In genomic region chr8:70129309-70129952, GRCm38 (mm10) we compare ENCODE assay signal across 10 mouse cellular contexts. TPM values are rescaled to one million over a fixed set of nuclear protein-coding genes. Genes with fewer than 3 reads are reported as not detected.
A peak's percentile ranks its signal among the peaks of the same experiment; 100 is the strongest.
DNase-seq lines count a peak whose midpoint lies in the region; ATAC-seq and TF ChIP-seq lines count a peak whose summit lies in the region.
"Had no signal": no experiment of that assay in that cellular context is flagged by ENCODE, and none has a peak within 500 bp of the region (broad histone marks: within the 10 kb centered on the region; RNA-seq: fewer than 3 reads in every experiment).

No protein-coding gene starts in this region.

- TF ChIP-seq CTCF in kidney, adult 2 months (conservative IDR thresholded peaks at IDR 0.05; ENCODE audit: insufficient read depth, insufficient read length, low read depth, low read length) = no peak
- TF ChIP-seq CTCF in intestine, postnatal 0 days (IDR thresholded peaks at IDR 0.05; ENCODE audit: low read depth) = no peak
- TF ChIP-seq CTCF in lung, postnatal 0 days (IDR thresholded peaks at IDR 0.05) = no peak

- ATAC-seq in kidney, embryonic 15.5 days (replicated peaks; ENCODE audit: low FRiP score) = no peak
- 0 out of 2 replicates have a peak, but pooled peaks have one; percentile 26 for ATAC-seq in intestine, postnatal 0 days
- peak; percentile 51 for ATAC-seq in lung, postnatal 0 days
- ATAC-seq in monocyte, adult 5-6 weeks (replicated peaks; ENCODE audit: insufficient number of reproducible peaks, low FRiP score, low TSS enrichment, poor library complexity, severe bottlenecking) = no peak

- no peak overlapping the region for H3K9ac ChIP-seq in kidney, embryonic 15.5 days
- no peak overlapping the region for H3K9ac ChIP-seq in intestine, postnatal 0 days (ENCODE audit: low read depth, low read length)
- no peak overlapping the region for H3K9ac ChIP-seq in lung, postnatal 0 days (replicated peaks; ENCODE audit: low read depth)

- no peak overlapping the region for H3K4me2 ChIP-seq in kidney, embryonic 15.5 days
- H3K4me2 ChIP-seq in intestine, postnatal 0 days (replicated peaks; ENCODE audit: low read depth) = no peak overlapping the region
- no peak overlapping the region for H3K4me2 ChIP-seq in lung, postnatal 0 days (replicated peaks; ENCODE audit: low read depth, low read length)
- H3K4me2 ChIP-seq: limb, embryonic 12.5 days had no signal

- H3K27me3 ChIP-seq in kidney, adult 2 months (replicated peaks; ENCODE audit: control insufficient read depth, insufficient read depth, low read length) = no peaks in the 10 kb centered on the region
- peaks cover 9% of the 10 kb centered on the region for H3K27me3 ChIP-seq in kidney, embryonic 15.5 days
- no peaks in the 10 kb centered on the region for H3K27me3 ChIP-seq in intestine, postnatal 0 days (replicated peaks; ENCODE audit: control insufficient read depth, insufficient read depth, low read length)
- H3K27me3 ChIP-seq in lung, postnatal 0 days (replicated peaks; ENCODE audit: insufficient read depth, low read length) = no peaks in the 10 kb centered on the region

- TF ChIP-seq EP300 in lung, postnatal 0 days (IDR thresholded peaks at IDR 0.05) = no peak

- peaks cover 9% of the 10 kb centered on the region; the same call in 1 of the 2 replicates for H3K4me1 ChIP-seq in kidney, adult 2 months (ENCODE audit: control insufficient read depth, insufficient read depth, low read length)
- H3K4me1 ChIP-seq in kidney, embryonic 15.5 days = peaks cover 22% of the 10 kb centered on the region
- H3K4me1 ChIP-seq in intestine, postnatal 0 days (replicated peaks; ENCODE audit: control insufficient read depth, insufficient read depth, low read length) = 0 out of 2 replicates have a peak, but pooled peaks cover 4% of the 10 kb centered on the region
- H3K4me1 ChIP-seq in lung, postnatal 0 days (ENCODE audit: insufficient read depth, low read depth, low read length) = no peaks in the 10 kb centered on the region

- no peaks in the 10 kb centered on the region for H3K36me3 ChIP-seq in kidney, adult 2 months (ENCODE audit: control insufficient read depth, insufficient read depth, low read length)
- peaks cover 22% of the 10 kb centered on the region for H3K36me3 ChIP-seq in kidney, embryonic 15.5 days
- H3K36me3 ChIP-seq in intestine, postnatal 0 days (ENCODE audit: control insufficient read depth, insufficient read depth) = peaks cover 13% of the 10 kb centered on the region; the same call in 1 of the 2 replicates
- H3K36me3 ChIP-seq in lung, postnatal 0 days (ENCODE audit: insufficient read depth, low read length) = no peaks in the 10 kb centered on the region

- DNase-seq in kidney, adult 2 months = peak; percentile 75
- DNase-seq in adrenal gland, postnatal 14 days = peak; percentile 64
- DNase-seq in frontal cortex, postnatal 10 days (ENCODE audit: low spot score in 2 of 2) = peak; percentile 76 to 86
- peak; percentile 59 for DNase-seq in lung, postnatal 0 days (ENCODE audit: low spot score)
- DNase-seq in thymus, adult 18-20 months = no peak

- WGBS in kidney, adult 2 months = 47% methylated on average over 9 of the region's 9 CpGs
- WGBS in kidney, embryonic 15.5 days = 55% methylated on average over 9 of the region's 9 CpGs
- WGBS in intestine, postnatal 0 days = 58% methylated on average over 9 of the region's 9 CpGs
- WGBS in lung, postnatal 0 days = 47% methylated on average over 9 of the region's 9 CpGs

- H3K27ac ChIP-seq in kidney, adult 2 months (ENCODE audit: insufficient read depth, low read depth, low read length) = no peak overlapping the region
- no peak overlapping the region for H3K27ac ChIP-seq in kidney, embryonic 15.5 days
- H3K27ac ChIP-seq in intestine, postnatal 0 days (ENCODE audit: low read depth, low read length) = peak overlapping the region; percentile 66
- peak overlapping the region; percentile 35; the same call in 1 of the 2 replicates for H3K27ac ChIP-seq in lung, postnatal 0 days (ENCODE audit: low read length)
- H3K27ac ChIP-seq: limb, embryonic 12.5 days had no signal

- no peak for TF ChIP-seq POLR2A in kidney, adult 2 months (IDR thresholded peaks at IDR 0.05; ENCODE audit: low read depth, low read length)

- no peaks in the 10 kb centered on the region for H3K9me3 ChIP-seq in kidney, embryonic 15.5 days (replicated peaks)
- no peaks in the 10 kb centered on the region for H3K9me3 ChIP-seq in intestine, postnatal 0 days (ENCODE audit: control insufficient read depth)
- H3K9me3 ChIP-seq in lung, postnatal 0 days (ENCODE audit: low read length) = no peaks in the 10 kb centered on the region
- H3K9me3 ChIP-seq: limb, embryonic 12.5 days had no signal

- H3K4me3 ChIP-seq in kidney, adult 2 months (ENCODE audit: insufficient read depth, low read depth, low read length) = no peak overlapping the region
- no peak overlapping the region for H3K4me3 ChIP-seq in kidney, embryonic 15.5 days (replicated peaks)
- H3K4me3 ChIP-seq in intestine, postnatal 0 days (ENCODE audit: low read depth, low read length) = no peak overlapping the region
- H3K4me3 ChIP-seq in lung, postnatal 0 days (ENCODE audit: low read depth, low read length) = no peak overlapping the region
- H3K4me3 ChIP-seq: limb, embryonic 12.5 days had no signal

RNA-seq across cellular contexts. Expression of gene Nr2c2ap, which starts 1.7 kb away (rescaled TPM):
- 13.8 and 14.8 TPM in 2 replicates for polyA plus RNA-seq in kidney, adult 2 months (2012; rRNA removed)
- 31.4 and 34.8 TPM in 2 replicates for polyA plus RNA-seq in kidney, embryonic 15.5 days (2015; fragmentation: Nextera tagmentation; extraction: Ambion mirVana)
- total RNA-seq in adrenal gland, postnatal 14 days (2021) = 15.0 and 18.4 TPM in 2 replicates
- 44.0 and 44.1 TPM in 2 replicates for polyA plus RNA-seq in intestine, postnatal 0 days (2015; fragmentation: Nextera tagmentation; extraction: Ambion mirVana)
- polyA plus RNA-seq in lung, postnatal 0 days (2015; fragmentation: Nextera tagmentation; extraction: Ambion mirVana) = 27.8 and 32.0 TPM in 2 replicates
- 6.0 to 12.0 TPM (median 11.1 TPM) in 3 replicates for total RNA-seq in monocyte, adult 5-6 weeks (2017)

RNA-seq across cellular contexts. Expression of gene Ncan, which starts 8.8 kb away (rescaled TPM):
- polyA plus RNA-seq in kidney, adult 2 months (2012; rRNA removed) = 0.04 and 0.06 TPM in 2 replicates
- 0.32 and 0.64 TPM in 2 replicates for polyA plus RNA-seq in kidney, embryonic 15.5 days (2015; fragmentation: Nextera tagmentation; extraction: Ambion mirVana)
- total RNA-seq in adrenal gland, postnatal 14 days (2021) = 0.41 and 0.67 TPM in 2 replicates
- 0.31 and 0.39 TPM in 2 replicates for polyA plus RNA-seq in intestine, postnatal 0 days (2015; fragmentation: Nextera tagmentation; extraction: Ambion mirVana)
- polyA plus RNA-seq in lung, postnatal 0 days (2015; fragmentation: Nextera tagmentation; extraction: Ambion mirVana) = 0.05 and 0.06 TPM in 2 replicates
- total RNA-seq in monocyte, adult 5-6 weeks (2017) = not detected in 3 replicates

RNA-seq across cellular contexts. Expression of gene Rfxank, which starts 9.5 kb away (rescaled TPM):
- polyA plus RNA-seq in kidney, adult 2 months (2012; rRNA removed) = 29.9 and 31.9 TPM in 2 replicates
- polyA plus RNA-seq in kidney, embryonic 15.5 days (2015; fragmentation: Nextera tagmentation; extraction: Ambion mirVana) = 18.3 and 22.7 TPM in 2 replicates
- 16.9 and 18.8 TPM in 2 replicates for total RNA-seq in adrenal gland, postnatal 14 days (2021)
- 11.1 and 11.2 TPM in 2 replicates for polyA plus RNA-seq in intestine, postnatal 0 days (2015; fragmentation: Nextera tagmentation; extraction: Ambion mirVana)
- polyA plus RNA-seq in lung, postnatal 0 days (2015; fragmentation: Nextera tagmentation; extraction: Ambion mirVana) = 11.9 and 12.7 TPM in 2 replicates
- total RNA-seq in monocyte, adult 5-6 weeks (2017) = 12.5 to 17.9 TPM (median 17.8 TPM) in 3 replicates

RNA-seq across cellular contexts. Expression of gene Borcs8, which starts 9.9 kb away (rescaled TPM):
- 107 and 111 TPM in 2 replicates for polyA plus RNA-seq in kidney, adult 2 months (2012; rRNA removed)
- polyA plus RNA-seq in kidney, embryonic 15.5 days (2015; fragmentation: Nextera tagmentation; extraction: Ambion mirVana) = 45.0 and 47.8 TPM in 2 replicates
- 49.2 and 50.5 TPM in 2 replicates for total RNA-seq in adrenal gland, postnatal 14 days (2021)
- polyA plus RNA-seq in intestine, postnatal 0 days (2015; fragmentation: Nextera tagmentation; extraction: Ambion mirVana) = 29.2 and 32.5 TPM in 2 replicates
- polyA plus RNA-seq in lung, postnatal 0 days (2015; fragmentation: Nextera tagmentation; extraction: Ambion mirVana) = 33.4 and 34.2 TPM in 2 replicates
- total RNA-seq in monocyte, adult 5-6 weeks (2017) = 60.6 to 63.2 TPM (median 61.3 TPM) in 3 replicates

RNA-seq across cellular contexts. Expression of gene Mef2b, which starts 10.1 kb away (rescaled TPM):
- polyA plus RNA-seq in kidney, adult 2 months (2012; rRNA removed) = 0.10 and 0.16 TPM in 2 replicates
- polyA plus RNA-seq in kidney, embryonic 15.5 days (2015; fragmentation: Nextera tagmentation; extraction: Ambion mirVana) = 0.17 and 0.29 TPM in 2 replicates
- total RNA-seq in adrenal gland, postnatal 14 days (2021) = 0.41 and 0.56 TPM in 2 replicates
- 0.12 TPM in 1 of 2 replicates, not detected in the other for polyA plus RNA-seq in intestine, postnatal 0 days (2015; fragmentation: Nextera tagmentation; extraction: Ambion mirVana)
- 0.11 and 0.29 TPM in 2 replicates for polyA plus RNA-seq in lung, postnatal 0 days (2015; fragmentation: Nextera tagmentation; extraction: Ambion mirVana)
- total RNA-seq in monocyte, adult 5-6 weeks (2017) = 0.78 to 1.5 TPM in 2 of 3 replicates, not detected in the other
- polyA plus RNA-seq: stomach, embryonic 14.5 days had no signal

Comparison
In these comparisons a context has a peak if more than half of its experiments do, and no peak if none do; other contexts are left out.
1. DNase-seq: peak in kidney, adult 2 months (single experiment), adrenal gland, postnatal 14 days (single experiment), frontal cortex, postnatal 10 days (2 of 2) and lung, postnatal 0 days (single experiment); none in thymus, adult 18-20 months (0 of 2).
2. H3K27ac ChIP-seq: peak in intestine, postnatal 0 days (single experiment) and lung, postnatal 0 days (single experiment); none in kidney, adult 2 months (single experiment) and kidney, embryonic 15.5 days (single experiment).
3. ATAC-seq: peak in intestine, postnatal 0 days (single experiment) and lung, postnatal 0 days (single experiment); none in kidney, embryonic 15.5 days (single experiment) and monocyte, adult 5-6 weeks (single experiment).